Mouse (Mus musculus) CH12.LX (cell line): ENCODE data around the gene Tet2.

Experiments used
- CTCF ChIP-seq, 2 experiments: IDR thresholded peaks in 1 of 2; conservative IDR thresholded peaks in 1 of 2; 2 replicates each; pipeline ENCODE4 v1.5.1; 2011 to 2012; ENCODE audit warnings: low read depth in 2 of 2, low read length in 2 of 2, improper control_type of control experiment in 1 of 2, inconsistent platforms in 1 of 2, mild to moderate bottlenecking in 1 of 2, moderate library complexity in 1 of 2
- EP300 ChIP-seq: IDR thresholded peaks from 2 replicates; pipeline ENCODE4 v1.6.1; 2011; ENCODE audit warnings: low read length, improper control_type of control experiment
- POLR2A ChIP-seq: IDR thresholded peaks from 2 replicates; pipeline ENCODE4 v1.6.1; 2011; ENCODE audit warnings: low read depth, mild to moderate bottlenecking, improper control_type of control experiment, low read length
- TBP ChIP-seq: conservative IDR thresholded peaks from 2 replicates; pipeline ENCODE4 v1.6.1; 2011; ENCODE audit warnings: low read depth, low read length, improper control_type of control experiment
- ZKSCAN1 ChIP-seq: IDR thresholded peaks from 2 replicates; pipeline ENCODE4 v1.6.1; 2012; ENCODE audit warnings: low read depth, inconsistent platforms, low read length, improper control_type of control experiment, borderline replicate concordance
- ZNF384 ChIP-seq: IDR thresholded peaks from 2 replicates; pipeline ENCODE4 v1.6.1; 2012; ENCODE audit warnings: low read depth, low read length, improper control_type of control experiment, inconsistent platforms

DNA sequence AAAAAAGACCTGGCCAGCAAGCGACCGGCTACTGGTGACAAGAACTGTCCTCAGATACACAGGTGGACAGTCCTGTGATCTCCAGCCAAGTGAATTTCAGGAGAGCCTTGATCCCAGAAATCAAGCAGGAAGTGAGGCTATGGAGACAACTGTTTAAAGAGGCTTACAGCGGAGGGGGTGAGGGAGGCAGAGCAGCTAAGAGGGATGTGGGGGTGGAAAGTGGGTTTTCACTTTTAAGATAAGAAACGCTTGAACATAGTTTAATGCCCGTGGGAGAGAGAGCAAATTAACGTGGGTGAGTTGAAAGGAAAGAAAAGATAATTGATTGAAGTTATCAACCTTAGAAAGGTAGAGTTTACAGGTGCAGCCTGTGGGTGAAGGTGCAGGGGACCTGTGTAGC is 12.7 kb upstream of the Tet2 start:
- TF ChIP-seq CTCF (conservative IDR thresholded peaks at IDR 0.05 in 1 of 2, IDR thresholded peaks at IDR 0.05 in 1 of 2; ENCODE audit: low read depth in 2 of 2, low read length in 2 of 2) (no peak), POLR2A (no peak), TBP (no peak), ZKSCAN1 (no peak), EP300 (no peak), ZNF384 (no peak)
